Mouse (Mus musculus): Measurements from ENCODE around the gene Tmem132d.

GRCm38 (mm10) chr5:128450808-128451207 is 17.9 kb upstream of the Tmem132d start:
- TF ChIP-seq CTCF (IDR thresholded peaks at IDR 0.05; ENCODE audit: borderline replicate concordance, insufficient read depth, low read length) (no peak), POLR2A (IDR thresholded peaks at IDR 0.05; ENCODE audit: low read depth, low read length) (no peak)

Measured in embryonic fibroblast, embryonic 13.5 days (primary cell).